Mouse (Mus musculus) left cerebral cortex, postnatal 36 days (tissue): ENCODE measurements around the gene Exoc3l2. TPM values are rescaled to one million over a fixed set of nuclear protein-coding genes. Genes with fewer than 3 reads are reported as not detected.

Experiments
- DNase-seq, 2 experiments: peaks; one replicate each; pipeline ENCODE4 v3.0.0; 2021 to 2022; ENCODE audit warnings: low spot score in 2 of 2, mixed read lengths in 1 of 2
- intact Hi-C: fragments of 180-260 bp; cut with DNase I; formaldehyde crosslinking; loops from one replicate; pipeline ENCODE4 v1.15.1; 2025
- total RNA-seq, 2 experiments: library from RNA; stranded (reverse); gene quantifications; 2 replicates each; pipeline ENCODE4 v1.2.3; 2021

Exoc3l2 gene
- under 1 TPM; 0.23 to 0.52 TPM for total RNA-seq

DNA sequence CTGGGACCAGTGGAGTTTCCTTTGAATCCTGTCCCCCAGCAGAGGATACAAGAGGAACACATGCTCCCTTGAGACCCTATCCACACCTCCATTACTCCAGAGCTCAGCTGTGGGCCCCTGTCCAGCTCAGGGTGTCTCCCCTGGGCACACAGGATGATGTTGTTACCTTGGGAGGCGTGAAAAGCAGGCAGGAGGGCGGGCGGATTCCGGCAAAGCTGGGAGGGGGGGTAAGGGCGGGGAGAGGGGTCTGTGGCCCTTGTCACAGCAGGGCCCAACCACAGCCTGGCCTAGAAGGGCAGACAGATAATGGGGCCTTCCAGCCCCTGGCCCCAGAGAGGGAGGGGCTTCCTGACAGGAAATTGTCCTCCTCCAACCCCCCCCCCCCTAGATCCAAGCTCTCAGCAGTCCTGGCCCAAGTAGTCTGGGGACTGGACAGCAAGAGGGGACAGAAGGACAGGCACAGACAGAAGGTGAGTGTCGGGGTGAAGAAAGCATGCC lies at the start of gene Exoc3l2:
Exoc3l2 (plus strand) TSS at position 448 of the 498 bp plus-strand sequence.
- DNase-seq, result no peak
- intact Hi-C loops, result no loop called here

- no peak for DNase-seq
- intact Hi-C loops, result no loop called here
These were observed 49.6 kb upstream of the Exoc3l2 start for GRCm38 (mm10) chr7:19413525-19413924.

GRCm38 (mm10) chr7:19416590-19416989 lies 46.5 kb upstream of the Exoc3l2 start:
- intact Hi-C loops, result no loop called here
- DNase-seq, result no peak

DNA sequence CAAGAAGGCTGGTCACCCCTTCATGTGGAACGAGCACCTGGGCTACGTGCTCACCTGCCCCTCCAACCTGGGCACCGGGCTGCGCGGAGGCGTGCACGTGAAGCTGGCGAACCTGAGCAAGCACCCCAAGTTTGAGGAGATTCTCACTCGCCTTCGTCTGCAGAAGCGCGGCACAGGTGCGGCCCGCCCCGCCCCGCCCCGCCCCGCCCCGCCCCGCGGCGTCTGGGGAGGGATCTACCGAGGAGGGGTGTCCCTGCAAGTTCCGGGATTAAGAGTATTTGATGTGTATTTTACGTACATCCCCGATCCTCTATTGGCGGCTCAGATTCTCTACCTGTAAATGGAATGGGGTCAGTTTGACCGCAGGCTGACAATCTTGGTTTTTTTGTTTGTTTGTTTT lies 43.0 kb upstream of the Exoc3l2 start:
- DNase-seq, result no peak
- intact Hi-C loops, result no loop called here

DNA sequence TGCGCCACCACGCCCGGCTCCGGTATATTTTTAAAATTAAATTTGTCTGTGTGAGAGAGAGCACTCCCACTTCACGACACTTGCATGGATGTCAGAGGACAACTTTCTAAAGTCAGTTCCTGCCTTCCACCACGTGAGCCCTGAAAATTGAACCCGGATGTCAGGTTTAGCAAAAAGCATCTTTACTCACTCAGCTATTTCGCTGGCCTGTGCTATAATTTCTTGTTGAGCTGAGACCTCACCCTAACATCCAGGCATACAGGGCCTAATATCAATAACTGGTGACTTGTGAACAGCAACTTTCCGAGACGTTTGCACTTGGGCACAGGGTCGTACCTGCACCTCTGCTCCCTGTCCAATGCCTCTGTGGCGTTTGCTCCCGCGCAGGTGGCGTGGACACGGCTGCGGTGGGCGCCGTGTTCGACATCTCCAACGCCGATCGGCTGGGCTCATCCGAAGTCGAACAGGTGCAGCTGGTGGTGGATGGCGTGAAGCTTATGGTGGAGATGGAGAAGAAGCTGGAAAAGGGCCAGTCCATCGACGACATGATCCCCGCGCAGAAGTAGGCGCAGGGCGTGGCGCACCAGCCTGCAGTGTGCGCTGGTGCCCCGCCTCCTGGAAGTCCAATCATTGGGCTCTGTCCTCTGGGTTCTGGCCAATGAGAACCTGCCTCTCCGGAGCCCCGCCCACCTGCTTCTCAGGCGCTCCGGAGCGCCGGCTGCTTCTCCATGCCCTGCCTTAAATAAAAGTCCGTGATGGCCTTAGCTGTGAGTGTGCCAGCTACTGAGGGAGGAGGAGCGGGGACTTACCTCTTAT lies 42.1 kb upstream of the Exoc3l2 start:
- intact Hi-C loops, result no loop called here
- peak; percentile 86 to 87 for DNase-seq

DNA sequence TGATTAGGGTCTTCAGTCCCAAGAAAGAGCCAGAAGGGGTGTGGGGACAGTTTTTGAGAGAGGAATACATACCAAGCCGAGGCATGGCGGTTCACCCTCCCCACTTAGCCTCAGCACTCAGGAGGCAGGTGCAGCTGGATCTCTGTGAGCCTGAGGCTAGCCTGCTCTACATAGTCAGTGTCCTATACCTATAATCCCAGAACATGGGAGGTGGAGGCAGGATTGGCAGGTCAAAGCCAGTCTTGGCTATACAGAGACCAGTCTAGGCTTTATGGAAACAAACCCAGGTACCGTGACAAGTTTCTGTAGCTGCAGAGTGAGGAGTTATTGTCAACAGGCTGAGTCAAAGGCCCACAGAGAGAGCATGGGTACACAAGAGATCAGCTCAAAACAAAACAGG lies 40.0 kb upstream of the Exoc3l2 start:
- no peak for DNase-seq

GRCm38 (mm10) chr7:19424051-19424450 lies 39.1 kb upstream of the Exoc3l2 start:
- no peak for DNase-seq
- intact Hi-C loops, result no loop called here

More for the DNA sequence above, 40.0 kb upstream of the Exoc3l2 start:
- intact Hi-C loops, result no loop called here

GRCm38 (mm10) chr7:19426349-19426748 lies 36.8 kb upstream of the Exoc3l2 start:
- intact Hi-C loops, result no loop called here
- peak; percentile 47 to 56 for DNase-seq

- intact Hi-C loops, result no loop called here
- DNase-seq, result no peak
These were observed 36.2 kb upstream of the Exoc3l2 start for GRCm38 (mm10) chr7:19426888-19427287.

GRCm38 (mm10) chr7:19427999-19428650 lies 35.0 kb upstream of the Exoc3l2 start:
- no peak for DNase-seq
- intact Hi-C loops, result no loop called here

DNA sequence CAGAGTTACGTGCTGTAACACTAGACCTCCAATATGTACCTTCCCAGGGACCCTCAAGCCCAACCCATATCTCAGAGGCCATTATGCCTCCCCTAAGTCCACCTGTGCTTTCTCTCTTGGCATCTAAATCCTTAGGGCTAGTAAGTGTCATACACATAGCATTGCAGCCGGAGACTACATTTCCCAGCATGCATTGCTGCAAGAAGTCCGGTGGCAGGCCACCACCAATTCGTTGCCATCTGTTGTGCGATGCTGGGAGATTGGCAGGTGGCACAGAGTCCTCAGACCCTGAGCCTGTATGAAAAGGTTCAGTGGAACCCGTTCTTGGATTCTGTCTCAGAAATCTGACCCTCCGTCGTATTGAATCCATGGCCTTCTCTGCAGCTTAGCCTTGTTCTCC lies 33.4 kb upstream of the Exoc3l2 start:
- DNase-seq, result no peak
- intact Hi-C loops, result no loop called here

DNA sequence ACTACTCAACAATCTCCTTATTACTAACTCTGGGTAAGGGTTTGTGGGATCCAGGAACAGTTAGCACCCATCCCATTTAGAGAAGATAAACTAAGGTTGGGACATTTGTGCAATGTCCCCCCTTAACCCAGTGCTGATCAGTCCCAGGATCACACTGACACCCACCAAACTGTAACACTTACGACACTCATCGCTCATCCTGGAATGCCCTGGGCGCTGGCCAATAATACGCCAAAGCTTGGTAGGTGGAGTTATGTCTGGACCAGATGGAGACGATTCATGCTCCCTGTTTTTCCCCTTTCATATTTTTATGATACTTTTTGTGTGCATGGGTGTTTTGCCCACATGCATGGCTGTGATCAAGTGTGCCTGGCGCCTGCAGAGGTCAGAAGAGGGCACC lies 32.7 kb upstream of the Exoc3l2 start:
- intact Hi-C loops, result no loop called here
- DNase-seq, result no peak

DNA sequence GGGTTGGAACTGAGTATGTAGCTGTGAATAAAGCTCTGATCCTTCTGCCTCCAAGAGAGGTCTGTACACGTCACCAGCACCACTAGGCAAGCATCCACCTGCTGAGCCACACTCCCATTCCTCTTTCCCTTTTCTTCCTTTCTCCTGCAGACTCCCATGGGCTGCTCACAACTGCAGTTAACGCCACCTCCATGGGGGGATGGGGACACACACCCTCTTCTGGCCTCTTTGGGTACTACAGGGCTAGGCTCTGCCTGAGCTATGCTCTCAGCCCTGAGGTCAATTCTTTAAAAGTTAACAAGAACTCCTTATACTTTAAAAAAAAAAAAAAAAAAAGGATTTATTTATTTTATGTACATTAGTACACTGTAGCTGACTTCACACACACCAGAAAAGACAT lies 30.7 kb upstream of the Exoc3l2 start:
- intact Hi-C loops, result no loop called here
- DNase-seq, result no peak

DNA sequence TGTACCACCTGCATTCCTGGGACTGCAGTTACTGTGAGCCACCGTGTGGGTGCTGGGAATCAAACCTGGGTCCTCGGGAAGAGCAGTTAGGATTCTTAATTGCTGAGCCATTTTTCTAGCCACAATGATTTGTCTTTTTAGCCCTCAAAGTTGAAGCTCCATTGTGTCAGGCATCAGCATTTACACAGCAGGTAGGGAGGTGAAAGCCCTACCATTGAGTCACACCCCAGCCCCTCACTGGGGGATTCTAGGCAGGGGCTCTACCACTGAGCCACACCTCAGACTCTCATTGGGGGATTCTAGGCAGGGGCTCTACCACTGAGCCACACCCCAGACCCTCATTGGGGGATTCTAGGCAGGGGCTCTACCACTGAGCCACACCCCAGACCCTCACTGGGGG lies 26.9 kb upstream of the Exoc3l2 start:
- intact Hi-C loops, result no loop called here
- no peak for DNase-seq

- intact Hi-C loops, result no loop called here
- no peak for DNase-seq
These were observed 26.1 kb upstream of the Exoc3l2 start for GRCm38 (mm10) chr7:19437048-19437447.

GRCm38 (mm10) chr7:19441448-19442091 lies 21.6 kb upstream of the Exoc3l2 start:
- intact Hi-C loops, result no loop called here
- no peak for DNase-seq

- intact Hi-C loops, result no loop called here
- peak; percentile 72 to 74 for DNase-seq
These were observed 19.8 kb upstream of the Exoc3l2 start for GRCm38 (mm10) chr7:19443344-19443743.

- no peak for DNase-seq
- intact Hi-C loops, result no loop called here
These were observed 18.3 kb upstream of the Exoc3l2 start for GRCm38 (mm10) chr7:19444801-19445200.

DNA sequence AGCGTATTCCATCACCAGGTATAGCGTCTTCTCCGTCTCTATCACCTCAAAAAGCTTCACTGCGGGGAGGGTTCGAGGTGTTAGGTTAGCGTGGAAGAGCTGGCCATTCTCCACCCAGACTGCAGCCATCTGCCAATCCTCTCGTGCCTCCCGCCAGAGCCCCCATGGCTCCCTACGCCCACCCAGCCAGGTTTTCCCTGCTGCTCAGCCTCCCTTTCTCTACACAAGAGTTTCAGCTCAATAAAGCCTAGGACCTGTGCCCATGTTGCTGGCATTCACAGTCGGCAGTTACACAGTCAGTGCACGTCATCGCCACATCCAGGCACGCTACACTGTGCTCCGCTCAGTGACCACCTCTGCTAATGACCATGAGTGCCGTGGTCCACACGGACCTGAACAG lies 15.4 kb upstream of the Exoc3l2 start:
- DNase-seq, result peak in 1 of 2 experiments; percentile 45
- intact Hi-C loops, result no loop called here

DNA sequence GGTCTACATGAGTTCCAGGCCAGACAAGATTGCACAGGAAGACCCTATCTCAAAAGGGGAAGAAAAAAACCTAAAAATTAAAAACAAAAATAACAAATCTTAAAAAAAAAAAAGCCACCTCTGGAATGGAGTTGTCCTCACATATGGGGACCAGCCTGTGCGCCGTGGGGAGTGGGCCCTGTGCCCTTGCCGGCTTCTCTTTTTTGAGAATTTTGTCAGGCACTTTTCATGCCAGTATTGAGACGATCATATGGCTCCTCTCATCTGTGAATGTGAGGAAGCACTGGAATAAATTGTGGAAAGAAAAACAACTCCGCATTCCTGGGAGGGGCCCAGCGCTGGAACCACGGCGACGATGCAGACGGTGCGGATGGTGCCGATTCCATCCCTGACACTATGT lies 14.0 kb upstream of the Exoc3l2 start:
- intact Hi-C loops, result no loop called here
- DNase-seq, result no peak
